Mouse (Mus musculus) embryo, embryonic 10.5 days (tissue): ENCODE measurements at regions not wholly inside any gene's neighbourhood (a gene's known extent, or its start where the extent isn't known, plus 50 kb on each side); places are given as distances from the start of the nearest gene placed in this dataset.
"Not testable (repeated sequence)": the region's sequence is repeated elsewhere in the genome, so short reads cannot be mapped to it uniquely, and the experiment has no call there.

Source experiments
- DNase-seq: peaks from one replicate; pipeline ENCODE4 v3.0.0-alpha.2; 2015; ENCODE audit warnings: low spot score

- DNase-seq, result not testable (repeated sequence)
These were observed 340.8 kb upstream of the Tbl1xr1 start for GRCm38 (mm10) chr3:21735688-21736087.

- no peak for DNase-seq
These were observed 336.7 kb upstream of the Tbl1xr1 start for GRCm38 (mm10) chr3:21739720-21740119.

- DNase-seq, result no peak
These were observed 332.3 kb upstream of the Tbl1xr1 start for GRCm38 (mm10) chr3:21744107-21744506.

DNA sequence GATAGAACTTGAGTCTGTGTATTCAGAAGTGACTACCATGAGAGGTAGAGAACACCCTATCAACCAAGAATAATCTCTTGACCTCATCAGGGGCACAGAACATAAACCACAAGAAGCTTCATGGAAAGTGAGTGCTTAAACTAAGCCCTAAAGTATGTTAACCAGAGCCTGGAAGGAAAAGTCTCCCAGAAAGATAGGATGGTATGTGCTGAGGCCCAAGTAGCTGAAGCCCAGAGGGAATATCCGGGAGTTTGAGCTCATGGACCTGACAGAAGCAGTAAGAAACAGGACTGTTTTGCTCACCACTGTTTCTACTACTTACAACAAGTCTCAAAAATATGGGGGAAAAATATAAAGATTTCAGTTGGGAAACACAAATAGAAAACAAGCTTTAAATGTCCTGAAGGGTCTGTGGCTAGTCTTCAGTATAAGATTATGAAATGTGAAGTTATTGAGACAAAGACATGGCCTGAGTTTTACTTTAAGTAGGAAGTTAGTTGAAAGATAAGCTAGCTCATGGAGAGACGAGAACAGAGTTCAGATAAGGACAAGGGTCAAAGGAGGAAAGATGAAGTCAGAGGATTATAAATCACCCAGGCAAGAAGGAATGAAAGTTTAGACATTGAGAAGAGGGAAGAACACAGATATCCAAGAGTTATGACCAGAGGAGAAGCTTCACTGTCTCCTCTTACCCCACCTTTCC, 315.8 kb upstream of the Tbl1xr1 start:
- no peak for DNase-seq

DNA sequence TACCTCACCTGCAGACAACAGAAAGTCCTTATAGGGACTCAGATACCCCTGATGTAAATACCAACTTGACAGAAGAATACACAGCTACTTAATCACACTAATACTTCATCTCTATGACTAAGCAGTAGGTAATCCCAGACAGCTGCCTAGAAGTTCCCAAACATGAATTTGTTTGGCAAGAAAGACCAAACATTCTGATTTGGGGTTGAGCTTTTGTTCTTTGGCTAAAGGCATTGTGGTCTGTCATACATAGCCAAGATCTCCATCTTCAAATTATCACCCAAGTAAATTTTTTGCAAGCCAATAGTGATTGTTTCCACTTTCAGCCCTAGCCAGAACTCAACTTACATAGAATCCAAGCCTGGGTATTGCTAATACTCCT, 315.2 kb upstream of the Tbl1xr1 start:
- DNase-seq, result no peak

DNA sequence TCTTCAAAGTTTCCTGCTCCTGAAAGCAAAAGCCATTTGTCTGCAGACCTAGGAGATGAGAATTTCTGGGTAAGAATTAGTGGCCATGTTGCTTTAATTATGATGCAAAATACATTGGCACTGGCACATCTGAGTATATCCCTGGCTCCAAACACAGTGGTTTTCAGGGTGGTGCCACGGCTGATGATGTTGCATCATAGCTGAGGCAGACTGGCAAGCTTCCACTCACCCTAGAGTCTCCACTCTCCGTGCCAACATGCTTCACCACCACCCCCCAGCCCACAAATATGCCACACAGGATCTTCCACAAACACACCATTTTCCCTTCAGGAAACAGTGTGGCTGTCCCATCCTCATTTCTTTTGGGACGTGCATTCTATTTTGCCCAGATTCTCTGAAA, 314.5 kb upstream of the Tbl1xr1 start:
- DNase-seq, result no peak

- DNase-seq, result no peak
These were observed 308.4 kb upstream of the Tbl1xr1 start for GRCm38 (mm10) chr3:21768081-21768480.

- DNase-seq, result peak; percentile 32
These were observed 306.4 kb upstream of the Tbl1xr1 start for GRCm38 (mm10) chr3:21769920-21770547.

DNA sequence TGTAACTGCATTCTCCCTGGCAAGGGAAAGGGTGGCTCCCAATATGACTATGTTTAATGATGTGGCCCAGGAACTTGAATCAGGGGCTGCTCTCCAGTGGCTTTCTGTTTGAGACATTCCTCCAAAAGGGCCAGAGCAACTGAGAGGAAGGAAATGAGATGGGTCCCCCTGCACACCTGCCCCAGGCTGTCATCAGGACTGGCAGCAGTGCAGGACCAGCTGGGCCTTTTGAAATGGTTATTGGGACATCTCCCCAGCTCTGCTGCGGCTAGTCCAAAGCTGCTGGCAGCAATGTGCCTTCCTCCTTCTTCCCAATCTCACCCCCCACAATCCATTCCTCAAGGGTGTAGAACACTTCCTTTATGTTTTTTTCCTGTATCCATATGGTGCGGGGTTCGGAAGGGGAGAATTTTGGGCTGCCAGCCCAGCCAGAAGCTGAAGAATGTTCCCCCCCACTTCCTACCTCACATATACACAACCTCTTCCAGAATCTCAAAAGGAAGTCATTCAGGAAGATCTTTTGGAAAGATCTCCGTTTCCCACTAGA, 304.6 kb upstream of the Tbl1xr1 start:
- DNase-seq, result no peak

- no peak for DNase-seq
These were observed 302.1 kb upstream of the Tbl1xr1 start for GRCm38 (mm10) chr3:21774172-21774842.

- peak; percentile 7 for DNase-seq
These were observed 297.7 kb upstream of the Tbl1xr1 start for GRCm38 (mm10) chr3:21778789-21779188.

- no peak for DNase-seq
These were observed 284.3 kb upstream of the Tbl1xr1 start for GRCm38 (mm10) chr3:21791983-21792631.

DNA sequence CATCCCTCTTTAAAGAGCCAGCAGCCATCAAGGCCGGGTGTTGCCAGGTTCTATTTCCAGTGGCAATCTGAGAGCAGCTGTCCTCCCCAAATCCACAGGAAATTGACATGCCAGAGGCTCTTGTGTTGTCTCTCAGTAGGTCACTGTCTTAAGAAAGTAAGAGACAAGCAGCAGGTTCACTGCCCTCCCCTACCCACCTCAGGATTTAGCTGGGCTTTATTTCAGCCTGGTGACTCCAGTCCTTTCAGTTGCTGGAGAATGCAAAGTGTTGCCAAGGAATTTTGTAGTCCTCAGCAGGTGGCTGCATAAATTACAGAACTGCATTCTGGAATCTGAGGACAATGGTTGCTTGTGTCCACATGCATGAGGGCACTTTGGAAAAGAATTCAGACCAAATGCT, 278.3 kb upstream of the Tbl1xr1 start:
- peak; percentile 72 for DNase-seq

- DNase-seq, result not testable (repeated sequence)
These were observed 272.6 kb upstream of the Tbl1xr1 start for GRCm38 (mm10) chr3:21803886-21804285.

- DNase-seq, result no peak
These were observed 269.8 kb upstream of the Tbl1xr1 start for GRCm38 (mm10) chr3:21806494-21807157.

GRCm38 (mm10) chr3:21808539-21808938, 267.9 kb upstream of the Tbl1xr1 start:
- DNase-seq, result no peak

DNA sequence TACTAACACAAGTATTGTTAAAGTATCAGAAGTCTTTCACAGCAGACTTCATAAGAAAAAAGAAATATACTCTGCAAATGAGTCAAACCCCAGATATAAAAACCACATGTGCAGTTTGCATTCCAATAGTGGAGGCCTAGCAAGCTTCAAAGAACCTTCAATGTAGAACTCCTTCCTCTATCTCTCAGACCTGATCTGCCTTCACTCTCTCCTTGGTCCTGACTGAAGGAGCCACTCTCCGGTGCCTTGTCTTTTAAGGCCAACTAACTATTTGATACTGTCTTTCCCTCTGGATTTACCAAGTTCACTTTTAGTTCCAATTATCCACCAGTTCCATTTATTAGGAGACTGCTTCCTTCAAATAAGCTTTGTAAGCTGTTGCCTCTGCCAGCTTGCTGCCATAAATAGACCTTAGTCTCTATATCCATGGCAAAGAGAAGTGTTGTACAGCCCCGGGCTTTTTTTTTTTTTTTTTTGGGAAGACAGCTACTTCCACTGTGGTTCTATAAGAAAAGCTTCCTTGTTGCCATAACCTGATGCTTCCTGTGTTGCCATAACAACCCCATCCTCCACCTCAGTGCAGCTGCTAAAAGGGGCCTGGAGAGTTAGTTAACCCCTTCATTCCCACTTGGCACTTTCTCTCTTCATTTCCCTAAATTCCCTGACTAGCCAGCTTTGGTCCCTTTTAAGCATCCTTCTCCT, 266.5 kb upstream of the Tbl1xr1 start:
- DNase-seq, result peak; percentile 79

DNA sequence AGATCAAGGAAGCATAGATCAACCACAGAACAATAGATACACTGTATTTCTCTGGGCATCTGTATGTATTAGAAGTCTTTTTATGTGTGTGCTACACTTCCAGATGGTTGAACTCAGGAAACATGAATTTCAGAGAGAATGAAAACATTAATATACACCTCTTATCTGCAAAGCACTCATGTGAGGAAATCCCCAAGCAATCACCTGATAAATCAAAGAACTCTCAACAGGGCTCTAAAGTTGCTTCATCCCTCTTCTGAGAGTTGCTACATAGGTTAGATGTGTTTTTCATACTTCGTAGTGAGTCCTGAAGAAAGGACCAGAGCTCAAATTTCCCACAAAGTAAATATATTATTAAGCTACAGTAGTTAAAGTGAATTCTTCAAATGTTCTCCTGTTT, 263.1 kb upstream of the Tbl1xr1 start:
- no peak for DNase-seq

- DNase-seq, result no peak
These were observed 259.2 kb upstream of the Tbl1xr1 start for GRCm38 (mm10) chr3:21816968-21817858.

DNA sequence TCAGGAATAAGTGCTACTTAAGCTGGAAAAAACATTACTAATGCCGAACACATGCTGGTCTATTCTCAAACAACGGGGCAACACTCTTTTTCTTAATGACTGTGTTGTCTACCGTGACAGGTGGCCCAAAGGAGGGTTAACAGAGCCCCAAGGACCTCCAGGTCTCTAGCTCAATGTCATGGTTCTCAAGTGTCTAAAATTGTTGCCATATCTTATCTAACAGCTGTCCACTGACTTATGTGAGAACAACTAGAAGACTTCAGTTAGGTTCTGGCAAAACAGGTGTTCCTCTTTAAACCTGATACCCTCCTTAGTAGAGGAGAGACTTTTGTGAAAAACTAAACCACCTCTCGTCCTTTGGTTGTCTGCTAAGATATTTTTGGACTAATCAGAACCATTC, 257.4 kb upstream of the Tbl1xr1 start:
- no peak for DNase-seq
